Mouse (Mus musculus): ENCODE measurements around the gene Csnk2b. TPM values are rescaled to one million over a fixed set of nuclear protein-coding genes. Genes with fewer than 3 reads are reported as not detected.

Gene Csnk2b
- polyA plus RNA-seq, 1 experiment from 2014 or later = 242 TPM

DNA sequence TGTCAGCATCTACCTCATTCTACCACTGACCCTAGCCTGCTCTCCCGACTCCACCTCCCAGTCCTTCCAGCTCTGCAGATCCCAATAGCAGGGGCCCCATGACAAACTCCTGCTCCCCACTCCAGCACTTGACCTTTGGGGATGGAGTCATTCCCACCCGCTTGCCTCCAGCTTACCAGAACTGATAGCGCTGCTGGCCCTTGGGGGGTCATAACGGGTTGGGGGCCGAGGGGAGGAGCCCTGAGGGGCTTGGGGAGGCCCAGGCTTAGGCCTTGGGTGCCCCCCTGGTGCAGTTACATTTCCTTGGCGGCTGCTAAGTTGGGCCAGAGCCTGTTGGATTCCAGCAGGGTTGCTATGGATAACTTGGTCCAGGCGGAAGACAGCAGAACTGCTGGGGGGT, 32.8 kb upstream of the Csnk2b start:
- Histone ChIP-seq H3K36me3 (ENCODE audit: control insufficient read depth, insufficient read depth, low read length) (peaks cover 95% of the 10 kb centered on the region), H3K4me2 (ENCODE audit: low read depth, low read length) (no peak overlapping the region), H3K27ac (ENCODE audit: low read length) (no peak overlapping the region), H3K4me3 (ENCODE audit: low read length) (no peak overlapping the region), H3K4me1 (replicated peaks; ENCODE audit: control insufficient read depth, insufficient read depth, low read length) (no peaks in the 10 kb centered on the region), H3K27me3 (ENCODE audit: control insufficient read depth, insufficient read depth, low read depth, low read length) (no peaks in the 10 kb centered on the region), H3K9ac (ENCODE audit: low read length) (no peak overlapping the region), H3K9me3 (ENCODE audit: control insufficient read depth, low read length) (no peaks in the 10 kb centered on the region)
- 79% methylated on average over 7 of the region's 7 CpGs for WGBS
- ATAC-seq (ENCODE audit: low read depth) = no peak

DNA sequence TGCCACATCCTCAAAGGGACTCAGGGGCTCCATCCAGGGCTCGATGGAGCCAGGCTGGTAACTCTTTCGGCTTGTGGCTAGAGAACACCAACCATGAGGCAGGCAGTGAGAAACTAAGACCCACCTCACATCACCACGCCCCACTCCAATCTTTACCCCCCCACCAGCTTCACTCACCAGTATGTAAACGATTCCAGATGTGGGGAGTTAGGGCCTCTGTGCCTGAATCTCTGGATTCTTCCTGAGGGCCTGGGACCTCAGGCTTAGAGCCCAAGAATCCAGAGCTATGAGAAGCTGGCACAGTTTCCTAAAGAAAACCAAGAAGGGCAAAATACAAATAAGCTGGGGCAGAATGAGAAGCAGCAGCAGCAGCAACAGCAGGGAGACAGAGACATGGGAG, 32.1 kb upstream of the Csnk2b start:
- ATAC-seq (ENCODE audit: low read depth) = no peak
- Histone ChIP-seq H3K9me3 (ENCODE audit: control insufficient read depth, low read length) (no peaks in the 10 kb centered on the region), H3K4me2 (ENCODE audit: low read depth, low read length) (no peak overlapping the region), H3K36me3 (ENCODE audit: control insufficient read depth, insufficient read depth, low read length) (peaks cover 94% of the 10 kb centered on the region), H3K27ac (ENCODE audit: low read length) (no peak overlapping the region), H3K27me3 (ENCODE audit: control insufficient read depth, insufficient read depth, low read depth, low read length) (no peaks in the 10 kb centered on the region), H3K4me1 (replicated peaks; ENCODE audit: control insufficient read depth, insufficient read depth, low read length) (no peaks in the 10 kb centered on the region), H3K9ac (ENCODE audit: low read length) (no peak overlapping the region), H3K4me3 (ENCODE audit: low read length) (no peak overlapping the region)
- 86% methylated on average over 4 of the region's 4 CpGs for WGBS

DNA sequence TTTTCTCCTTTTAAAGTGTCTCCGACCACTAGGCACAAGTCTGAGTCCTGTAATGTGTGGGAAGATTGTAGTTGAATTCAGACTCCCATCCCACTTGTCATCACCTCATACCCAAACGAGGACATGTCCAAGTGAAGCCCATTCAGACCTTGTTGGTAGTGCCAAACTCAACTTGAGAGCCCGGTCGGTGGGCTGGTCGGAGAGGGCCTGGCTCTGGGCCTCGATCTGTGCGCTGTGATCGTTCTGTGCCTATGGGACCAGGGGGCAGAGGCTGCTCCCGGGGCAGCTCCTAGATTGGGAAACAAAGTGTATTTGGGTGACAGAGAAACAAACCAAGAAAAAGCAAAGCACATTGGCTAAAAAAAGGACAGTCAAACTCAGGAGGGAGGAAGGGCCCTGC, 31.2 kb upstream of the Csnk2b start:
- no peak overlapping the region for H3K4me3 ChIP-seq (ENCODE audit: low read length)
- H3K9me3 ChIP-seq (ENCODE audit: control insufficient read depth, low read length) = no peaks in the 10 kb centered on the region
- no peaks in the 10 kb centered on the region for H3K27me3 ChIP-seq (ENCODE audit: control insufficient read depth, insufficient read depth, low read depth, low read length)
- no peak overlapping the region for H3K9ac ChIP-seq (ENCODE audit: low read length)
- no peaks in the 10 kb centered on the region for H3K4me1 ChIP-seq (replicated peaks; ENCODE audit: control insufficient read depth, insufficient read depth, low read length)
- no peak for ATAC-seq (ENCODE audit: low read depth)
- no peak overlapping the region for H3K27ac ChIP-seq (ENCODE audit: low read length)
- H3K36me3 ChIP-seq (ENCODE audit: control insufficient read depth, insufficient read depth, low read length) = peaks cover 89% of the 10 kb centered on the region
- no peak overlapping the region for H3K4me2 ChIP-seq (ENCODE audit: low read depth, low read length)
- WGBS = 82% methylated on average over 9 of the region's 9 CpGs

DNA sequence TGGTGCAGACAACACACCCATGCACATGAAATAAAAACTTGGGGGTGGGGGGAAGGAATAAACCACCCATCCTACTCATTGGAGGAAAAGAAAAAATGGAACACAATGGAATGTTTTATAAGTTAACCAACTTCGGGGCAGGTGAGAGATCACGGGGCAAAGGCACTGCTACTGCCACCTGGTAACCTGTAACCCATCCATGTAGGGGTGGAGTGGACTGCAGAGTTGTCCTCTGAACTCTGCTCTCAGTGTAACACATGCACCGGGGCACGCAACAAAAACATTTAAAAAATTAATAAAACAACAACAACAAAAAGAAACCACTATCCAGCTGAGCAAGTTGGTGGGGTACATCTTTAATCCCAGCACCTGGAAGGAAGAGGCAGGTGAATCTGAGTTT, 30.3 kb upstream of the Csnk2b start:
- Histone ChIP-seq H3K4me1 (replicated peaks; ENCODE audit: control insufficient read depth, insufficient read depth, low read length) (no peaks in the 10 kb centered on the region), H3K9me3 (ENCODE audit: control insufficient read depth, low read length) (no peaks in the 10 kb centered on the region), H3K27ac (ENCODE audit: low read length) (no peak overlapping the region), H3K4me2 (ENCODE audit: low read depth, low read length) (no peak overlapping the region), H3K36me3 (ENCODE audit: control insufficient read depth, insufficient read depth, low read length) (peaks cover 88% of the 10 kb centered on the region), H3K4me3 (ENCODE audit: low read length) (no peak overlapping the region), H3K27me3 (ENCODE audit: control insufficient read depth, insufficient read depth, low read depth, low read length) (no peaks in the 10 kb centered on the region), H3K9ac (ENCODE audit: low read length) (no peak overlapping the region)
- 91% methylated on average over 4 of the region's 4 CpGs for WGBS
- ATAC-seq (ENCODE audit: low read depth) = no peak

DNA sequence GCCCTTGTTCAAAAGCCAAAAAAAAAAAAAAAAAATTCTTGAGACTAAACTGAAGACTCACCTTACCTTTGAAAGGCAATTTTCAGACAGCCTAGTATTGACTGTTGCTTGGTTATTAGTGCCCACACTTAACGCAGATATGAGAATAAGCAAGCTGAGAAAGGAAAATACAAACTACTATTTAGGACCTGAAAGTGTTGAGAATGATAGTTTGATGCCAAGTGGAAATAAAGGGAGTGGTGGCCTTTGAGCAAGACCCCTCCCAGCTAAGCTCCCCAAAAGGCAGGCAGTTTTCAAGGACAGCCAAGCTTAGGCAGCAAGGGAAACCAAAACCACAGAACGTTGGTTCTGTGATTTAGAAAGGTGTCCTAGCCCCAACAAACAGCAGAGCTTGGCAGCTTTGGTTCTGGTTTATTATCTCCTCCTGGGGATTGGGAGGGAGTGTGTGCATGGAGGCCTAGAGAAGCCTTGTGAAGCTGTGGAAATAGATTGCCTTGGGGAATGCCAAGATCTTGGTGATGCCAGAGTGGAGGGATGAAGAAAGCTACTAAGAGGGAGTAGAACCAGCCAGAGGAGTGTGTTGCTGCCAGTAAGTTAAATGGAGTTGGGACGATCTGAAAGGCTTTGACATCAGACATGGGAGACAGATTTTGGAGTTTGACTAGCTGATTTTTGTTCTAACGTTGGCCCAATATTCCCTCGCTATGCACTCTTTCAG, 26.2 kb upstream of the Csnk2b start:
- Histone ChIP-seq H3K27me3 (ENCODE audit: control insufficient read depth, insufficient read depth, low read depth, low read length) (no peaks in the 10 kb centered on the region), H3K4me1 (replicated peaks; ENCODE audit: control insufficient read depth, insufficient read depth, low read length) (no peaks in the 10 kb centered on the region), H3K27ac (ENCODE audit: low read length) (no peak overlapping the region), H3K36me3 (ENCODE audit: control insufficient read depth, insufficient read depth, low read length) (peaks cover 85% of the 10 kb centered on the region), H3K9me3 (ENCODE audit: control insufficient read depth, low read length) (no peaks in the 10 kb centered on the region), H3K4me2 (ENCODE audit: low read depth, low read length) (no peak overlapping the region), H3K9ac (ENCODE audit: low read length) (no peak overlapping the region), H3K4me3 (ENCODE audit: low read length) (no peak overlapping the region)
- WGBS = 63% methylated on average over 5 of the region's 5 CpGs
- no peak for ATAC-seq (ENCODE audit: low read depth)

DNA sequence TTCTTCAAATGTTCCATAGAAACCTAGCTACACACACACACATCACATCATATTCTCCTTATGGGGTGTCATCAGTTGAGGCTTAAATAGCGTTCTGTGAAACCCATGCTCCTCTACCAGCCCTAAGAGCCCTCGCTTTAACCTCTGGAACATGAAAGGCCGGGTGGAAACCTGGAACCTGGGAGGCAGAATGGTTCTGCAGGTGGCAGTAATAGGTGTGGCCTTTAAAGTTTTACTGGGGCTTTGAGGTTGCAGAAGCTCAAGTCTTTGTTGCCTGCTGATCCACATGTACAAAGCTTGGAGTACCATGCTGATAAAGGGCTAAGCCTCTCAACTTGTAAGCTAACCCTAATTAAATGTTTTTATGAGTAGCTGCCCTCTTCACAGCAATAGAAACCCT, 25.5 kb upstream of the Csnk2b start:
- no peaks in the 10 kb centered on the region for H3K27me3 ChIP-seq (ENCODE audit: control insufficient read depth, insufficient read depth, low read depth, low read length)
- H3K36me3 ChIP-seq (ENCODE audit: control insufficient read depth, insufficient read depth, low read length) = peaks cover 85% of the 10 kb centered on the region
- H3K4me2 ChIP-seq (ENCODE audit: low read depth, low read length) = no peak overlapping the region
- H3K9ac ChIP-seq (ENCODE audit: low read length) = no peak overlapping the region
- WGBS = 54% methylated on average over 3 of the region's 3 CpGs
- H3K4me3 ChIP-seq (ENCODE audit: low read length) = no peak overlapping the region
- H3K9me3 ChIP-seq (ENCODE audit: control insufficient read depth, low read length) = no peaks in the 10 kb centered on the region
- H3K4me1 ChIP-seq (replicated peaks; ENCODE audit: control insufficient read depth, insufficient read depth, low read length) = no peaks in the 10 kb centered on the region
- H3K27ac ChIP-seq (ENCODE audit: low read length) = no peak overlapping the region
- no peak for ATAC-seq (ENCODE audit: low read depth)

DNA sequence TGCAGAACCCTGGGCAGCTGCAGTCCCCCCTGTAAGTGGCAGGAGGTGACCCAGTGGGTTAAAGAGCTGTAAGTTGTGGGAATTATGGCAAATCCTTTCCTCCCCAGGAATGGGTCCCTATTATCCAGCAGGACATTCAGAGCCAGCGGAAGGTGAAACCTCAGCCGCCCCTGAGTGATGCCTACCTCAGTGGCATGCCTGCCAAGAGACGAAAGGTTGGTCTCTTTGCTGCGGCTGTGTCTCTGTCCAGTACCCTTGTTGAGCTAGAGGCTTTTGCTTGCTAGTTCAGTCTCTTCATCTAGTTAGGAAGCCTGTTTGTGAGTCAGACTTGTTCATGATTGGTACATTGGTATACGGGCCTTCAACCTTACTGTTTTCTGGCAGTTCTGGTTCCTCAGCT, 24.3 kb upstream of the Csnk2b start:
- ATAC-seq (ENCODE audit: low read depth) = no peak
- WGBS = 84% methylated on average over 5 of the region's 5 CpGs
- Histone ChIP-seq H3K9me3 (ENCODE audit: control insufficient read depth, low read length) (no peaks in the 10 kb centered on the region), H3K4me1 (replicated peaks; ENCODE audit: control insufficient read depth, insufficient read depth, low read length) (no peaks in the 10 kb centered on the region), H3K27ac (ENCODE audit: low read length) (no peak overlapping the region), H3K36me3 (ENCODE audit: control insufficient read depth, insufficient read depth, low read length) (peaks cover 86% of the 10 kb centered on the region), H3K4me2 (ENCODE audit: low read depth, low read length) (no peak overlapping the region), H3K27me3 (ENCODE audit: control insufficient read depth, insufficient read depth, low read depth, low read length) (no peaks in the 10 kb centered on the region), H3K9ac (ENCODE audit: low read length) (no peak overlapping the region), H3K4me3 (ENCODE audit: low read length) (no peak overlapping the region)

DNA sequence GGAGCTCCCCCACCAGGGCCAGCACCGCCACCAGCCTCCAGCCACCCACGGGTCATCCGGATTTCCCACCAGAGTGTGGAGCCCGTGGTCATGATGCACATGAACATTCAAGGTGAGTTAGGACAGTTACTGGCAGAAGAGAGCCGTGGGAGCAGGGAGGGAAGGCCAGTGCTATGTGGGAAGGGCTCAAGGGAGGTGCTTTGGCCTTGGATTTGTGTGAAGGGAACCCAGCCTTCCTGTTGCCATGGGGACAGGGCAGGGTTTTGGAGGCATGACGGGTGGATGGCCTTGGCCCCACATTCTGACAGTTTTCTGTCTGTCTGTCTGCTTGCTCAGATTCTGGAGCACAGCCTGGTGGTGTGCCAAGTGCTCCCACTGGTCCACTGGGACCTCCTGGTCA, 20.1 kb upstream of the Csnk2b start:
- H3K9me3 ChIP-seq (ENCODE audit: control insufficient read depth, low read length) = no peaks in the 10 kb centered on the region
- H3K27ac ChIP-seq (ENCODE audit: low read length) = no peak overlapping the region
- H3K4me2 ChIP-seq (ENCODE audit: low read depth, low read length) = no peak overlapping the region
- peaks cover 3% of the 10 kb centered on the region for H3K4me1 ChIP-seq (replicated peaks; ENCODE audit: control insufficient read depth, insufficient read depth, low read length)
- 86% methylated on average over 6 of the region's 6 CpGs for WGBS
- H3K4me3 ChIP-seq (ENCODE audit: low read length) = no peak overlapping the region
- ATAC-seq (ENCODE audit: low read depth) = no peak
- H3K9ac ChIP-seq (ENCODE audit: low read length) = no peak overlapping the region
- peaks cover 77% of the 10 kb centered on the region for H3K36me3 ChIP-seq (ENCODE audit: control insufficient read depth, insufficient read depth, low read length)
- H3K27me3 ChIP-seq (ENCODE audit: control insufficient read depth, insufficient read depth, low read depth, low read length) = no peaks in the 10 kb centered on the region

DNA sequence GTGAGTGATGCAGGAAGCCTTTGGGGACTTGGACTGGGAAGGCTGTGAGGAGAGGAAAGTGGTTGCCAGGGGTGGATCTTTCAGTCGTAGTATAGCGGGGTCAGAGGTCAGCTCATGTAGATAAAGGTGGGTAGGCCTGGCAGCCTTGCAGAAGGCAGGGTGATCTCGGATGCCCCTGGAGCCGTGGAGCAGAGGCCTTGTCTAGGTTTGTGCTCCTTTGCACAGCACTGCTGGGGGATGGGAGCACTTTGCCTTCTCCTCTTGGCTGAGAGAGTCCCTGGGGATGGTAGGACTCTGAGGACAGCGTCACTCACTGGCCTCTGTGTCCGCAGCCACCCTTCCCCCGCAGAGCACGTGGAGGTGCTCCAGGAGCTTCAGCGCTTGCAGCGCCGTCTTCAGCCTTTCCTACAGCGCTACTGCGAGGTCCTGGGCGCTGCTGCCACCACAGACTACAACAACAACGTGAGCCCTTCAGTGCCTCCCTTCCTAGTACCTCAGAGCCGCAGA, 18.7 kb upstream of the Csnk2b start:
- peaks cover 12% of the 10 kb centered on the region for H3K4me1 ChIP-seq (replicated peaks; ENCODE audit: control insufficient read depth, insufficient read depth, low read length)
- H3K4me3 ChIP-seq (ENCODE audit: low read length) = no peak overlapping the region
- H3K9ac ChIP-seq (ENCODE audit: low read length) = no peak overlapping the region
- H3K27me3 ChIP-seq (ENCODE audit: control insufficient read depth, insufficient read depth, low read depth, low read length) = no peaks in the 10 kb centered on the region
- no peak overlapping the region for H3K27ac ChIP-seq (ENCODE audit: low read length)
- H3K36me3 ChIP-seq (ENCODE audit: control insufficient read depth, insufficient read depth, low read length) = peaks cover 63% of the 10 kb centered on the region
- H3K4me2 ChIP-seq (ENCODE audit: low read depth, low read length) = no peak overlapping the region
- ATAC-seq (ENCODE audit: low read depth) = no peak
- WGBS = 73% methylated on average over 16 of the region's 16 CpGs
- no peaks in the 10 kb centered on the region for H3K9me3 ChIP-seq (ENCODE audit: control insufficient read depth, low read length)

DNA sequence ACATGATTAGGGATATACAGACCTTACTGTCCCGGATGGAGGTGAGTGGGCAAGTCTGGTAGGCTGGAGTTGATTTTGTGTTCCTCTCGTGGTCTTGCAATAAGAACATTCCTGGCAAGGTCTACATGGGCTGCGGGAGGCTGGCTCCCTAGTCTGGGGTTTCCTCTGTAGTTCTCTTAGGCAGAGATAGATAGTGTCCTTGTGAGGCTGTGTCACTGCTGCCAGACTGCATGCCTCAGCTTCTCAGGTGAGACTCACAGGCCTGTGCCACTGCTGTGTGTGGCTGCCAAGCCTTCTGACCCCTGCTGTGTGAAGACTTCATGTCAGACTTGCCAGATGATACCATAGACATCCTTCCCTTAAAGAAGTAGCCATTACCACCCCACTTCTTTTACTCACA, 17.4 kb upstream of the Csnk2b start:
- H3K36me3 ChIP-seq (ENCODE audit: control insufficient read depth, insufficient read depth, low read length) = peaks cover 52% of the 10 kb centered on the region
- no peaks in the 10 kb centered on the region for H3K9me3 ChIP-seq (ENCODE audit: control insufficient read depth, low read length)
- no peak overlapping the region for H3K4me3 ChIP-seq (ENCODE audit: low read length)
- no peak overlapping the region for H3K4me2 ChIP-seq (ENCODE audit: low read depth, low read length)
- peaks cover 12% of the 10 kb centered on the region for H3K4me1 ChIP-seq (replicated peaks; ENCODE audit: control insufficient read depth, insufficient read depth, low read length)
- no peak overlapping the region for H3K27ac ChIP-seq (ENCODE audit: low read length)
- no peak overlapping the region for H3K9ac ChIP-seq (ENCODE audit: low read length)
- no peak for ATAC-seq (ENCODE audit: low read depth)
- H3K27me3 ChIP-seq (ENCODE audit: control insufficient read depth, insufficient read depth, low read depth, low read length) = no peaks in the 10 kb centered on the region
- 89% methylated on average over 3 of the region's 3 CpGs for WGBS
